Mouse (Mus musculus) CH12.LX (cell line): ENCODE results near the gene Rab5b. TPM values are rescaled to one million over a fixed set of nuclear protein-coding genes. Genes with fewer than 3 reads are reported as not detected.

Experiments
- DNase-seq: peaks from one replicate; pipeline ENCODE4 v3.0.0-alpha.2; 2013; ENCODE audit errors: extremely low read depth
- H3K27ac ChIP-seq: 2 replicates; pipeline ENCODE4 v1.5.1; 2012; ENCODE audit warnings: low read depth, mild to moderate bottlenecking, control low read depth, moderate library complexity; ENCODE audit not compliant: insufficient read depth
- H3K27me3 ChIP-seq: replicated peaks from 2 replicates; pipeline ENCODE3; 2012; ENCODE audit warnings: inconsistent platforms
- H3K36me3 ChIP-seq, 2 experiments: replicated peaks in 1 of 2; 2 replicates each; pipeline versions ENCODE3 to v1.6.1; 2012; ENCODE audit warnings: inconsistent platforms in 1 of 2, low read length in 1 of 2, mild to moderate bottlenecking in 1 of 2, mixed read lengths in 1 of 2, moderate library complexity in 1 of 2; ENCODE audit not compliant: control insufficient read depth in 1 of 2, insufficient read depth in 1 of 2
- H3K4me1 ChIP-seq, 2 experiments: 2 replicates each; pipeline ENCODE4 v1.6.1; 2012; ENCODE audit warnings: inconsistent platforms in 1 of 2, moderate library complexity in 1 of 2; ENCODE audit not compliant: insufficient read depth in 2 of 2, control insufficient read depth in 1 of 2
- H3K4me2 ChIP-seq: 2 replicates; pipeline ENCODE4 v1.6.1; 2012; ENCODE audit warnings: low read depth, mild to moderate bottlenecking, control low read depth; ENCODE audit not compliant: poor library complexity, insufficient read depth, severe bottlenecking
- H3K4me3 ChIP-seq, 3 experiments: fragments of 150-350 bp in 1 of 3; sonication (generic) in 1 of 3; replicated peaks in 1 of 3; 2 replicates each; pipeline versions ENCODE3 to v1.5.1; 2011 to 2012; ENCODE audit warnings: low read depth in 2 of 3, low read length in 2 of 3, mild to moderate bottlenecking in 2 of 3, moderate library complexity in 2 of 3, control low read depth in 1 of 3, improper control_type of control experiment in 1 of 3, inconsistent platforms in 1 of 3, mixed read lengths in 1 of 3; ENCODE audit not compliant: poor library complexity in 1 of 3
- H3K79me2 ChIP-seq: replicated peaks from 2 replicates; pipeline ENCODE4 v1.6.1; 2012; ENCODE audit warnings: mild to moderate bottlenecking, moderate library complexity; ENCODE audit not compliant: control insufficient read depth, poor library complexity, insufficient read depth, severe bottlenecking; ENCODE audit errors: extremely low read depth
- H3K9ac ChIP-seq: 2 replicates; pipeline ENCODE4 v1.6.1; 2012; ENCODE audit warnings: low read depth, mild to moderate bottlenecking, control low read depth, moderate library complexity; ENCODE audit not compliant: insufficient read depth
- H3K9me3 ChIP-seq: replicated peaks from 2 replicates; pipeline ENCODE3; 2012; ENCODE audit warnings: low read length, inconsistent platforms, mixed read lengths
- BHLHE40 ChIP-seq: IDR thresholded peaks from 2 replicates; pipeline ENCODE4 v1.6.1; 2011; ENCODE audit warnings: mild to moderate bottlenecking, low read depth, low read length, improper control_type of control experiment
- CHD1 ChIP-seq: IDR thresholded peaks from 2 replicates; pipeline ENCODE4 v1.6.1; 2012; ENCODE audit warnings: low read depth, low read length, improper control_type of control experiment, inconsistent platforms
- CHD2 ChIP-seq: IDR thresholded peaks from 2 replicates; pipeline ENCODE4 v1.6.1; 2011; ENCODE audit warnings: low read length, improper control_type of control experiment
- CTCF ChIP-seq, 2 experiments: IDR thresholded peaks in 1 of 2; conservative IDR thresholded peaks in 1 of 2; 2 replicates each; pipeline ENCODE4 v1.5.1; 2011 to 2012; ENCODE audit warnings: low read depth in 2 of 2, low read length in 2 of 2, improper control_type of control experiment in 1 of 2, inconsistent platforms in 1 of 2, mild to moderate bottlenecking in 1 of 2, moderate library complexity in 1 of 2
- E2F4 ChIP-seq: IDR thresholded peaks from 2 replicates; pipeline ENCODE4 v1.6.1; 2011; ENCODE audit warnings: low read depth, low read length, improper control_type of control experiment; ENCODE audit not compliant: insufficient replicate concordance
- ELF1 ChIP-seq: IDR thresholded peaks from 2 replicates; pipeline ENCODE4 v1.6.1; 2014; ENCODE audit warnings: low read depth, mild to moderate bottlenecking, inconsistent platforms, low read length, improper control_type of control experiment
- EP300 ChIP-seq: IDR thresholded peaks from 2 replicates; pipeline ENCODE4 v1.6.1; 2011; ENCODE audit warnings: low read length, improper control_type of control experiment
- ETS1 ChIP-seq: conservative IDR thresholded peaks from 2 replicates; pipeline ENCODE4 v1.6.1; 2012; ENCODE audit warnings: low read depth, mild to moderate bottlenecking, inconsistent platforms, low read length, improper control_type of control experiment, moderate library complexity
- GABPA ChIP-seq: IDR thresholded peaks from 2 replicates; pipeline ENCODE4 v1.6.1; 2012; ENCODE audit warnings: low read depth, low read length, improper control_type of control experiment, inconsistent platforms; ENCODE audit not compliant: insufficient replicate concordance
- HCFC1 ChIP-seq: IDR thresholded peaks from 2 replicates; pipeline ENCODE4 v1.6.1; 2012; ENCODE audit warnings: low read depth, mild to moderate bottlenecking, inconsistent platforms, low read length, improper control_type of control experiment
- IRF4 ChIP-seq: IDR thresholded peaks from 2 replicates; pipeline ENCODE4 v1.6.1; 2014; ENCODE audit warnings: low read depth, mild to moderate bottlenecking, inconsistent platforms, low read length, improper control_type of control experiment
- JUN ChIP-seq: IDR thresholded peaks from 2 replicates; pipeline ENCODE4 v1.6.1; 2011; ENCODE audit warnings: low read depth, mild to moderate bottlenecking, low read length, improper control_type of control experiment, moderate library complexity; ENCODE audit not compliant: insufficient read depth
- JUND ChIP-seq: conservative IDR thresholded peaks from 2 replicates; pipeline ENCODE4 v1.6.1; 2011; ENCODE audit warnings: low read depth, low read length, improper control_type of control experiment
- KAT2A ChIP-seq: IDR thresholded peaks from 2 replicates; pipeline ENCODE4 v1.6.1; 2012; ENCODE audit warnings: low read length, improper control_type of control experiment, inconsistent platforms; ENCODE audit not compliant: insufficient replicate concordance
- MAFK ChIP-seq: IDR thresholded peaks from 2 replicates; pipeline ENCODE4 v1.6.1; 2011; ENCODE audit warnings: low read length, improper control_type of control experiment; ENCODE audit not compliant: insufficient replicate concordance
- MAX ChIP-seq: IDR thresholded peaks from 2 replicates; pipeline ENCODE4 v1.6.1; 2011; ENCODE audit warnings: low read length, improper control_type of control experiment
- MAZ ChIP-seq: IDR thresholded peaks from 2 replicates; pipeline ENCODE4 v1.6.1; 2012; ENCODE audit warnings: low read depth, mild to moderate bottlenecking, inconsistent platforms, low read length, improper control_type of control experiment, moderate library complexity
- MEF2A ChIP-seq: IDR thresholded peaks from 2 replicates; pipeline ENCODE4 v1.6.1; 2014; ENCODE audit warnings: low read depth, mild to moderate bottlenecking, inconsistent platforms, low read length, improper control_type of control experiment, borderline replicate concordance
- MXI1 ChIP-seq: IDR thresholded peaks from 2 replicates; pipeline ENCODE4 v1.6.1; 2011; ENCODE audit warnings: mild to moderate bottlenecking, low read depth, low read length, improper control_type of control experiment
- MYC ChIP-seq: IDR thresholded peaks from 2 replicates; pipeline ENCODE4 v1.6.1; 2011; ENCODE audit warnings: low read depth, mild to moderate bottlenecking, improper control_type of control experiment, low read length
- NELFE ChIP-seq: IDR thresholded peaks from 2 replicates; pipeline ENCODE4 v1.6.1; 2011; ENCODE audit warnings: low read depth, low read length, improper control_type of control experiment
- NRF1 ChIP-seq: IDR thresholded peaks from 2 replicates; pipeline ENCODE4 v1.6.1; 2014; ENCODE audit warnings: low read depth, mild to moderate bottlenecking, inconsistent platforms, low read length, improper control_type of control experiment, moderate library complexity
- PAX5 ChIP-seq: IDR thresholded peaks from 2 replicates; pipeline ENCODE4 v1.6.1; 2012; ENCODE audit warnings: low read length, inconsistent platforms, mixed read lengths
- POLR2A ChIP-seq: IDR thresholded peaks from 2 replicates; pipeline ENCODE4 v1.6.1; 2011; ENCODE audit warnings: low read depth, mild to moderate bottlenecking, improper control_type of control experiment, low read length
- POLR2AphosphoS2 ChIP-seq: IDR thresholded peaks from 2 replicates; pipeline ENCODE4 v1.6.1; 2011; ENCODE audit warnings: low read depth, low read length, improper control_type of control experiment
- RAD21 ChIP-seq: IDR thresholded peaks from 2 replicates; pipeline ENCODE4 v1.6.1; 2011; ENCODE audit warnings: low read depth, mild to moderate bottlenecking, low read length, improper control_type of control experiment, moderate library complexity
- RCOR1 ChIP-seq: conservative IDR thresholded peaks from 2 replicates; pipeline ENCODE4 v1.6.1; 2012; ENCODE audit warnings: low read depth, mild to moderate bottlenecking, inconsistent platforms, low read length, improper control_type of control experiment
- SIN3A ChIP-seq: IDR thresholded peaks from 2 replicates; pipeline ENCODE4 v1.6.1; 2012; ENCODE audit warnings: low read length, improper control_type of control experiment, inconsistent platforms
- SMC3 ChIP-seq: IDR thresholded peaks from 2 replicates; pipeline ENCODE4 v1.6.1; 2011; ENCODE audit warnings: low read depth, low read length, improper control_type of control experiment
- TBP ChIP-seq: conservative IDR thresholded peaks from 2 replicates; pipeline ENCODE4 v1.6.1; 2011; ENCODE audit warnings: low read depth, low read length, improper control_type of control experiment
- TCF12 ChIP-seq: IDR thresholded peaks from 2 replicates; pipeline ENCODE4 v1.6.1; 2014; ENCODE audit warnings: low read depth, mild to moderate bottlenecking, inconsistent platforms, low read length, improper control_type of control experiment
- UBTF ChIP-seq: IDR thresholded peaks from 2 replicates; pipeline ENCODE4 v1.6.1; 2012; ENCODE audit warnings: low read depth, mild to moderate bottlenecking, inconsistent platforms, low read length, improper control_type of control experiment, moderate library complexity
- USF1 ChIP-seq: IDR thresholded peaks from 2 replicates; pipeline ENCODE4 v1.6.1; 2014; ENCODE audit warnings: low read depth, mild to moderate bottlenecking, inconsistent platforms, low read length, improper control_type of control experiment
- USF2 ChIP-seq: conservative IDR thresholded peaks from 2 replicates; pipeline ENCODE4 v1.6.1; 2011; ENCODE audit warnings: low read depth, low read length, improper control_type of control experiment
- ZC3H11A ChIP-seq: IDR thresholded peaks from 2 replicates; pipeline ENCODE4 v1.6.1; 2012; ENCODE audit warnings: low read depth, mild to moderate bottlenecking, inconsistent platforms, low read length, improper control_type of control experiment
- ZKSCAN1 ChIP-seq: IDR thresholded peaks from 2 replicates; pipeline ENCODE4 v1.6.1; 2012; ENCODE audit warnings: low read depth, inconsistent platforms, low read length, improper control_type of control experiment, borderline replicate concordance
- ZMIZ1 ChIP-seq: IDR thresholded peaks from 2 replicates; pipeline ENCODE4 v1.6.1; 2012; ENCODE audit warnings: low read depth, mild to moderate bottlenecking, inconsistent platforms, low read length, improper control_type of control experiment
- ZNF384 ChIP-seq: IDR thresholded peaks from 2 replicates; pipeline ENCODE4 v1.6.1; 2012; ENCODE audit warnings: low read depth, low read length, improper control_type of control experiment, inconsistent platforms
- dilution Hi-C: fragments of 300-500 bp; cut with MboI; formaldehyde crosslinking; loops from 2 replicates; pipeline ENCODE4 v1.14.3; 2020; ENCODE audit warnings: low sequenced_read_pairs; ENCODE audit not compliant: extremely low pct_unique_long_range_greater_than_20kb, extremely low pct_ligation_motif_present
- in situ Hi-C: fragments of 300-500 bp; cut with MboI; formaldehyde crosslinking; loops from 3 replicates; pipeline ENCODE4 v1.14.3; 2019; ENCODE audit warnings: low sequenced_read_pairs, low pct_ligation_motif_present, low pct_unique_long_range_greater_than_20kb, mixed read lengths
- polyA plus RNA-seq: library from polyadenylated mRNA; unstranded; fragments of >175 nt; gene quantifications from 2 replicates; pipeline ENCODE4 v1.2.1, GENCODE M21; 2012; ENCODE audit warnings: low read depth; ENCODE audit not compliant: insufficient read length
- total RNA-seq, 2 experiments: library from RNA; depleted of rRNA; stranded (reverse); fragments of 300-350 nt in 1 of 2; fragments of >200 nt in 1 of 2; gene quantifications; 2 replicates each; pipeline ENCODE4 v1.2.3; 2012 to 2014

The Rab5b gene
- total RNA-seq (2012; rRNA removed) (22.0 and 27.4 TPM in 2 replicates), total RNA-seq (2014; rRNA removed) (28.9 and 34.4 TPM in 2 replicates), polyA plus RNA-seq (20.4 and 20.6 TPM in 2 replicates)

DNA sequence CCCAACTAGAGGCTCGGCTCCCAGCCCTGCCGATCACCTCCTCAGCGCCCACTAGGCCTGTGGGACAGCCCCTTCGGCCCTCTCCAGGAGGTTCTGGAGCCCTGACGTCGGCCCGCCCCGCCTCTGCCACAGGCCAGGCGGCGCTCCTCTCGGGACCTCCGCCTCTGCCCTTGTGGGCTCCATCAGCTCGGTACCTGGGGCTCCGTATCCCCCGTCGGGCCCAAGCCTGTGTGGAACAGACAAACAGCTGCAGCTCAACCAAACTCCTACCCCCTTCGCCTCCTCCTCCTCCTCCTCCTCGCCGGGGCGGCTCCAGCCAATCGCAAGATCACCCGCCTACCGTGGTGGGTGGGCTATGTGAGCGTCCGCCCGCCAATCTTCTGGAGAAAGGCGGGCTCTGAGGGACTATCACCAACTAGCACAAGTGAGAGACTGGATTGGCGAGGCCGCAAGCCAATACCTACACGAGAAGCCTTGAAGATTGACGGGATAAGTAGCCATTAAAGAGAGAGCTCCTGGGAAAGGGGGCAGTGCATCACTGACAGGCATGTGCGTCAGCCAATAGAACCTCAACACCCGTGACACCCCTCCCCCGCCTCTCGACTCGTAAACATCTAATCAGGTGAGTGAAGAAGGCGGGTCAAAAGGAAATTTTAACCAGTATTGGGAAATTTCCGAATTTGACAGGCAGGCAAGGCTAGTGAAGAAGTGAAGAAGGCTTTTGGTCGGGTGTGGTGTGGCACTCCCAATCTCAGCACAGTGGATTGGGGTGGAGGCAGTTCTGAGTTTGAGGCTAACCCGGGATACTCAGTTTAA lies at the start of gene Rab5b:
TSS of gene Rab5b (minus strand) at position 273 of the 816 bp plus-strand sequence.
- peaks cover 27 to 45% of the 10 kb centered on the region in 2 experiments for H3K36me3 ChIP-seq
- peak within 1 kb of the TSS; percentile 87 for H3K27ac ChIP-seq
- H3K4me1 ChIP-seq: peaks cover 0 to 33% of the 10 kb centered on the region in 2 experiments; a peak in 2 of 4 replicates

More for the DNA sequence above, at the start of gene Rab5b:
- no peaks in the 10 kb centered on the region for H3K27me3 ChIP-seq
- H3K4me2 ChIP-seq: peak within 1 kb of the TSS; percentile 89
- in situ Hi-C loops: no loop called here
- DNase-seq: peak; percentile 99
- no peaks in the 10 kb centered on the region for H3K9me3 ChIP-seq
- TF ChIP-seq ZC3H11A: no peak
- TF ChIP-seq JUN: no peak
- TF ChIP-seq USF2: peak; percentile 23; the same call in 1 of the 2 replicates
- no peak for TF ChIP-seq EP300
- peak; percentile 55 for TF ChIP-seq USF1
- TF ChIP-seq RAD21: no peak
- peak; percentile 77 for TF ChIP-seq BHLHE40
- no peak for TF ChIP-seq JUND
- TF ChIP-seq UBTF: peak; percentile 96
- no peak for TF ChIP-seq RCOR1
- TF ChIP-seq MXI1: no peak; the same call in 1 of the 2 replicates
- TF ChIP-seq MAFK: no peak
- TF ChIP-seq ETS1: 0 out of 2 replicates have a peak, but pooled peaks have one; percentile 9
- 0 out of 2 replicates have a peak, but pooled peaks have one; percentile 6 for TF ChIP-seq IRF4
- no peak for TF ChIP-seq CHD1
- TF ChIP-seq CHD2: peak; percentile 99
- TF ChIP-seq TBP: no peak
- TF ChIP-seq KAT2A: peak; percentile 93
- peak; percentile 37; the same call in 1 of the 2 replicates for TF ChIP-seq NRF1
- no peak for TF ChIP-seq PAX5
- no peak for TF ChIP-seq SMC3
- no peak for TF ChIP-seq CTCF (conservative IDR thresholded peaks at IDR 0.05 in 1 of 2, IDR thresholded peaks at IDR 0.05 in 1 of 2; ENCODE audit: low read depth in 2 of 2, low read length in 2 of 2)
- TF ChIP-seq MAX: peak; percentile 93
- TF ChIP-seq E2F4: no peak
- TF ChIP-seq MAZ: peak; percentile 93
- peak; percentile 88 for TF ChIP-seq POLR2A
- TF ChIP-seq POLR2AphosphoS2: peak; percentile 77; the same call in 1 of the 2 replicates
- peak; percentile 79 for TF ChIP-seq HCFC1
- peak; percentile 80 for TF ChIP-seq NELFE
- TF ChIP-seq GABPA: no peak
- peak; percentile 45 for TF ChIP-seq SIN3A
- peak; percentile 34; the same call in 1 of the 2 replicates for TF ChIP-seq ELF1
- peak; percentile 49; the same call in 1 of the 2 replicates for TF ChIP-seq MEF2A
- TF ChIP-seq ZKSCAN1: no peak
- TF ChIP-seq ZNF384: no peak
- TF ChIP-seq ZMIZ1: no peak; the same call in none of the 2 replicates
- no peak for TF ChIP-seq MYC
- peak; percentile 69; the same call in 1 of the 2 replicates for TF ChIP-seq TCF12
- peak within 1 kb of the TSS; percentile 95 for H3K9ac ChIP-seq
- H3K4me3 ChIP-seq: peak within 1 kb of the TSS; percentile 67 to 95 (median 87)
- peaks cover 6% of the 10 kb centered on the region for H3K79me2 ChIP-seq
- dilution Hi-C loops: no loop called here
